Mouse (Mus musculus) liver, adult 2 months (tissue): ENCODE results near the gene Tmem156. TPM values are rescaled to one million over a fixed set of nuclear protein-coding genes. Genes with fewer than 3 reads are reported as not detected.

Experiments
- DNase-seq: peaks from one replicate; pipeline ENCODE4 v3.0.0-alpha.2; 2011; ENCODE audit warnings: low read depth, low spot score; ENCODE audit errors: extremely low read depth
- H3K27ac ChIP-seq: fragments of 200-500 bp; replicated peaks from 2 replicates; pipeline ENCODE4 v1.5.1; 2012; ENCODE audit warnings: low read depth, mild to moderate bottlenecking, control low read depth, inconsistent platforms, low read length; ENCODE audit not compliant: insufficient read depth
- H3K27me3 ChIP-seq: fragments of 200-500 bp; 2 replicates; pipeline ENCODE4 v1.6.1; 2012; ENCODE audit warnings: mild to moderate bottlenecking, moderate library complexity, low read length, inconsistent platforms; ENCODE audit not compliant: control insufficient read depth, insufficient read depth
- H3K36me3 ChIP-seq: fragments of 200-500 bp; 2 replicates; pipeline ENCODE4 v1.6.1; 2012; ENCODE audit warnings: low read length, inconsistent platforms; ENCODE audit not compliant: control insufficient read depth, insufficient read depth
- H3K4me1 ChIP-seq: fragments of 200-500 bp; 2 replicates; pipeline ENCODE4 v1.6.1; 2011; ENCODE audit warnings: low read length; ENCODE audit not compliant: control insufficient read depth, insufficient read depth
- H3K4me3 ChIP-seq: fragments of 200-500 bp; 2 replicates; pipeline ENCODE4 v1.5.1; 2011; ENCODE audit warnings: low read depth, mild to moderate bottlenecking, control low read depth, low read length, moderate library complexity; ENCODE audit not compliant: insufficient read depth
- H3K79me2 ChIP-seq: fragments of 200-500 bp; 2 replicates; pipeline ENCODE4 v1.6.1; 2012; ENCODE audit warnings: inconsistent platforms, mild to moderate bottlenecking, low read length, moderate library complexity; ENCODE audit not compliant: control insufficient read depth, insufficient read depth
- H3K9ac ChIP-seq: fragments of 200-500 bp; 2 replicates; pipeline ENCODE4 v1.6.1; 2012; ENCODE audit warnings: low read depth, mild to moderate bottlenecking, control low read depth, inconsistent platforms, low read length
- CTCF ChIP-seq: fragments of 200-500 bp; IDR thresholded peaks from 2 replicates; pipeline ENCODE4 v1.5.1; 2011; ENCODE audit warnings: low read depth, low read length, control low read depth
- POLR2A ChIP-seq: fragments of 200-500 bp; IDR thresholded peaks from 2 replicates; pipeline ENCODE4 v1.6.1; 2011; ENCODE audit warnings: low read length, control low read depth; ENCODE audit not compliant: insufficient read depth; ENCODE audit errors: extremely low read depth
- WGBS: fragments of 180-500 bp; shearing (Covaris S2); methylation state at CpG from one replicate; pipeline ENCODE4 v1.1.7; 2018; 5-methylcytosine and 5-hydroxymethylcytosine counted together
- polyA plus RNA-seq: library from polyadenylated mRNA; depleted of rRNA; stranded (reverse); fragments of >200 nt; gene quantifications from 2 replicates; pipeline ENCODE4 v1.2.3, GENCODE M21; 2012
- total RNA-seq: library from RNA; depleted of rRNA; stranded (reverse); fragments of >200 nt; gene quantifications from 2 replicates; pipeline ENCODE4 v1.2.3, GENCODE M21; 2014

Tmem156 gene
- total and polyA plus RNA-seq, 2 experiments, result 0.65 TPM; not detected in 1

GRCm38 (mm10) chr5:65081836-65082235 lies 10.1 kb downstream of the Tmem156 start:
- H3K27ac ChIP-seq, result no peak overlapping the region
- no peaks in the 10 kb centered on the region for H3K79me2 ChIP-seq
- 83% methylated on average over 4 of the region's 4 CpGs for whole genome bisulfite sequencing
- no peak overlapping the region for H3K4me3 ChIP-seq
- no peak for TF ChIP-seq POLR2A
- no peak for TF ChIP-seq CTCF
- no peaks in the 10 kb centered on the region for H3K4me1 ChIP-seq
- DNase-seq, result no peak
- no peaks in the 10 kb centered on the region for H3K27me3 ChIP-seq
- H3K9ac ChIP-seq, result no peak overlapping the region
- H3K36me3 ChIP-seq, result no peaks in the 10 kb centered on the region

DNA sequence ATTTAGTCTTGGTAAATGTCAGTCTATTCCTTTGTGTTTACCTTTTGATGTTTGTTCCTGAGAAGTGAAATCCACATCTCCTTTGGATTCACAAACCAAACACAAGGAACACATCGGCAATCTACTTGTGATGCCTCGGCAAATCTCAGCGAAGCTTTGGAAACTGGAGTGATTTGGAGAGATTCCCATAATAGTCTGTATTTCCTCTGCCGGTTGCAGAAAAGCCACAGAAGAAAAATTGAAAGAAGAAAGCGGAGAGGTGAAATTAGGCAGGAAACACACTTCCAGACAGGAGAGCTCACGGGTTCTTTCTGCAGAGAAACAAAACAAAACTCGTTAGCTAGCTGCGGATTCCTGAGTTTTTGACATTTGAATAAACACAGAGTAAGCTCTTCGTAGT lies 12.1 kb downstream of the Tmem156 start:
- H3K27me3 ChIP-seq, result no peaks in the 10 kb centered on the region
- no peak for DNase-seq
- 59% methylated on average over 9 of the region's 9 CpGs for WGBS
- 0 out of 2 replicates have a peak overlapping the region, but pooled peaks have one; percentile 36 for H3K4me3 ChIP-seq
- no peaks in the 10 kb centered on the region for H3K4me1 ChIP-seq
- TF ChIP-seq CTCF (no peak), POLR2A (no peak)
- no peak overlapping the region for H3K9ac ChIP-seq
- no peaks in the 10 kb centered on the region for H3K79me2 ChIP-seq
- H3K27ac ChIP-seq, result no peak overlapping the region
- H3K36me3 ChIP-seq, result no peaks in the 10 kb centered on the region

DNA sequence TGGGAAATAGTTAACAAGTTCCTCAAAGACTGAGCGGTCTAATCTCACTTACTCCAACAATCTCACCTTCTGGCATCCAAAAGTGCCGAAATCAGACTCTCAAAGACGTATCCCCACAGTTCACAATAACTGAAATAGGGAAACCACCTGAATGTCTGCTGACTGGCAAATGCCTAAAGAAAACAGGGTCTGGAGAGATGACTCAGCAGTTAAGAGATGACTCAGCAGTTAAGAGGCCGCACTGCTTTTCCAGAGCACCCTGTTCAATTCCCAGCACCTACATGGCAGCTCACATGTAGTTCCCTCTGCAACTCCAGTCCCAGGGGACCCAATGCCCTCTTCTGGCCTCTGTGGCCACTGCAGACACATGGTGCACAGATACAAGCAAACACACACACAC lies 13.9 kb downstream of the Tmem156 start:
- H3K4me3 ChIP-seq, result no peak overlapping the region
- no peak overlapping the region for H3K9ac ChIP-seq
- no peaks in the 10 kb centered on the region for H3K79me2 ChIP-seq
- no peak for DNase-seq
- no peaks in the 10 kb centered on the region for H3K27me3 ChIP-seq
- 98% methylated on average over 4 of the region's 4 CpGs for WGBS
- H3K4me1 ChIP-seq, result no peaks in the 10 kb centered on the region
- no peaks in the 10 kb centered on the region for H3K36me3 ChIP-seq
- TF ChIP-seq CTCF, result no peak
- TF ChIP-seq POLR2A, result no peak
- no peak overlapping the region for H3K27ac ChIP-seq

GRCm38 (mm10) chr5:65076748-65077147 lies 15.2 kb downstream of the Tmem156 start:
- WGBS, result 68% methylated on average over 3 of the region's 3 CpGs
- TF ChIP-seq POLR2A (no peak), CTCF (no peak)

DNA sequence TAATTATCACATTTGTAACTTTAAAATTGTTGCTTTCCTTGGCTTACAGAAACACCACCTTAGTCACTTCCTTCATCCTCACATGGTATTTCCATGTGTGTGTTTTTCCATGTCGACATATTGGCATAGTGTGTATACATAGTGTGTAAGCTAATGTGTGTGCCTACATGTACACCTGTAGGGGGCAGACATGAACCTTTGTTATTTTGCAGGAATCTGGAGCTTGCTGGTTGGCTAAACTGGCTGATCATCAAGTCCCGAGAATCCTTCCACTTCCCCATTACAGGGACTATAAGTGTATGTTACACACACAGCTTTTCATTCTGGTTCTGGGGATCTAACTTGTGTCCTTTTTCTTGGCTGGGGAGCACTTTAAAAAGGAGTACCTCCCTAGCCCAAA lies 15.8 kb downstream of the Tmem156 start:
- no peaks in the 10 kb centered on the region for H3K4me1 ChIP-seq
- H3K79me2 ChIP-seq, result no peaks in the 10 kb centered on the region
- TF ChIP-seq POLR2A (no peak), CTCF (peak; percentile 30; the same call in 1 of the 2 replicates)
- no peak overlapping the region for H3K4me3 ChIP-seq
- no peak overlapping the region for H3K9ac ChIP-seq
- peak; percentile 71 for DNase-seq
- 58% methylated on average over 2 of the region's 2 CpGs for WGBS
- no peaks in the 10 kb centered on the region for H3K27me3 ChIP-seq
- no peak overlapping the region for H3K27ac ChIP-seq
- H3K36me3 ChIP-seq, result no peaks in the 10 kb centered on the region

More at GRCm38 (mm10) chr5:65076748-65077147, 15.2 kb downstream of the Tmem156 start:
- DNase-seq, result no peak
- Histone ChIP-seq H3K27me3 (no peaks in the 10 kb centered on the region), H3K4me1 (no peaks in the 10 kb centered on the region), H3K27ac (no peak overlapping the region), H3K36me3 (no peaks in the 10 kb centered on the region), H3K4me3 (no peak overlapping the region), H3K9ac (no peak overlapping the region), H3K79me2 (no peaks in the 10 kb centered on the region)

DNA sequence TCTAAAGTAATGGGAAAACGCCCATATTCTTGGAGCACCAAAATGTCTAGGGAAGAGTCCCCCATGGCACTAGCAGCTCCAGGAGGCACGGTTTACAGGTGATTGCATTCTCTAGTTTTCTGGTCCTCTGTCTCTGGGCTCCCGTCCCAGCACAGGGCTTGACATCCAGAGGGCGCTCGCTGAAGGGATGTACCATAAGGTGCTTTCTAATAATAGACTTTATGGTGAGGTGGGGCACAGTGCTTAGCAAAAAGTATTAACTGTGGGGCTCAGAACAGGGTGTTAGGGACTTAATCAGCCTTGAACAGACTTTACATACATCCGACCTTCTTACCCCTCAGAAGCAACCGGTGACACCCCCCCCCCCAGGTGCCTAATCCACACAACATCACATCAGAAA lies 17.2 kb downstream of the Tmem156 start:
- Histone ChIP-seq H3K36me3 (no peaks in the 10 kb centered on the region), H3K79me2 (no peaks in the 10 kb centered on the region), H3K27me3 (no peaks in the 10 kb centered on the region), H3K4me1 (no peaks in the 10 kb centered on the region), H3K4me3 (no peak overlapping the region), H3K27ac (no peak overlapping the region), H3K9ac (no peak overlapping the region)
- no peak for DNase-seq
- 66% methylated on average over 7 of the region's 7 CpGs for WGBS
- TF ChIP-seq CTCF (peak; percentile 49), POLR2A (no peak)
